Mouse (Mus musculus) spleen, adult 2 months (tissue): ENCODE results near the gene H2-Ab1.

Source experiments
- CTCF ChIP-seq: fragments of 200-500 bp; IDR thresholded peaks from 2 replicates; pipeline ENCODE4 v1.5.1; 2011; ENCODE audit warnings: mild to moderate bottlenecking, inconsistent platforms; ENCODE audit not compliant: insufficient read depth, insufficient read length, insufficient replicate concordance; ENCODE audit errors: extremely low read depth
- POLR2A ChIP-seq: fragments of 200-500 bp; IDR thresholded peaks from 2 replicates; pipeline ENCODE4 v1.6.1; 2011; ENCODE audit warnings: low read depth, low read length, inconsistent platforms

DNA sequence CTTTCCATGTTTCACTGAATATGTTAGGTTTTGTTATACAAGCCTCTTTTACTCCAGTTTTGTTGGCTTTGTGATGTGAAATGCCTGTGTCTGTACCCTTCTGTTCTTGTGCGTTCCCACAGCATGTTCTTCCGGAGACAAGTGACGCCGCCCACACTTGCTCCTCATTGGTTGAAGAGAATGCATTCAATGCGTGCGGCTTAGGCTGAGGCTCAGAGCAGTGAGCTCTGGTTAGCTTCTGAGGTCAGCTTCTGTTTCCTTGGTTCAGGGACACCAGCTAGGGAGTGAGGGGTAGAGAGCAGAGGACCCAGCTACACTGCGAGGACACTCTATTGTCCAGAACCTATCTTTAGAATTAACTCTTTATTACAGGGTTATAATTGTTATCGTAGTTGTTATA lies 34.1 kb downstream of the H2-Ab1 start:
- TF ChIP-seq CTCF = no peak
- TF ChIP-seq POLR2A = peak; percentile 97
